In the genomic region with DNA sequence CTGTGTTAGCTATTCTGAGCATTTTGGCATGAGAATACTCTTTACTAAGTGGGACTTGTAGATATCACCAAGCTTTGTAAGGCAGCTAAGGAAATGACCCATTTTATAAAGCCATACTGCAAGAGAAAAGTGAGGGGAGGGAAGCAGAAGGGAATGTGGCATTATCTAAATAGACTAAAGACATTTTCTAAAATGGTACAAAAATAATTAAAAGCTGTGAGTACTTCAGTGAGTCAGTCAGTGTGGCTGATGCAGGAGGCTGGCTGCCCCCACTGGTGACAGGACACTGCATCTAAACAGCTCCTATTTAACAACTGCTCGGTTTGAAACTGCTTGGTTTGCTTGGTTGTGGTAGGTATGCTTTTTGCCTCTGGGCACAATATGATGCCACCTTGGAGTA, we compare ENCODE assay signal across 19 mouse cellular contexts. TPM values are rescaled to one million over a fixed set of nuclear protein-coding genes. Genes with fewer than 3 reads are reported as not detected.
DNase-seq lines count a peak whose midpoint lies in the region; ATAC-seq lines count a peak whose summit lies in the region.
"Had no signal": no experiment of that assay in that cellular context is flagged by ENCODE, and none has a peak within 500 bp of the region (broad histone marks: within the 10 kb centered on the region; RNA-seq: fewer than 3 reads in every experiment).

No protein-coding gene starts in this region.

- DNase-seq in frontal cortex, postnatal 10 days (ENCODE audit: low spot score in 2 of 2): no peak
- DNase-seq in left cerebral cortex, adult 11 months (ENCODE audit: low spot score): peak; percentile 17
- DNase-seq in left cerebral cortex, postnatal 10 days (ENCODE audit: extremely low spot score in 1 of 2, low spot score in 2 of 2): no peak
- peak; percentile 79 for DNase-seq in brain, adult 2 months (ENCODE audit: low read depth, low spot score)
- peak; percentile 41 for DNase-seq in right cerebral cortex, postnatal 25 days
- DNase-seq: adrenal gland, postnatal 10 days; cerebellum, postnatal 10 days; heart, adult 11 months; kidney, adult 8-10 months; kidney, postnatal 14 days; left cerebral cortex, postnatal 4 days; liver; lung, postnatal 36 days; midbrain, embryonic 14.5 days; thymus, adult 2 months; thymus, postnatal 4 days had no signal

- intact Hi-C loops in left cerebral cortex, postnatal 10 days (cut with DNase I): loop anchor here (5.0 kb wide), 1 partner anchor 58 kb away; the partner anchor contains the start of gene Rasl11b

- ATAC-seq in frontal cortex, adult (ENCODE audit: low TSS enrichment): peak; percentile 47
- no peak for ATAC-seq in megakaryocyte-erythroid progenitor cell, adult 5-6 weeks (replicated peaks; ENCODE audit: low FRiP score, low TSS enrichment, poor library complexity, severe bottlenecking)
- ATAC-seq: forebrain, embryonic 16.5 days had no signal

RNA-seq across cellular contexts. Expression of gene Rasl11b, which starts 59.9 kb away (rescaled TPM):
- 10 to 100 TPM; 74.5 to 75.6 TPM for total RNA-seq in left cerebral cortex, postnatal 10 days (2021)
- not detected in 2 replicates for total RNA-seq in megakaryocyte-erythroid progenitor cell, adult 5-6 weeks (2014; fragmentation: Nextera tagmentation)
- 0.14 TPM in 1 of 2 replicates, not detected in the other for total RNA-seq in megakaryocyte-erythroid progenitor cell, adult 5-6 weeks (2017)

Comparison
In these comparisons a context has a peak if more than half of its experiments do, and no peak if none do; other contexts are left out.
1. DNase-seq: peak in left cerebral cortex, adult 11 months (single experiment), brain, adult 2 months (single experiment) and right cerebral cortex, postnatal 25 days (single experiment); none in frontal cortex, postnatal 10 days (0 of 2) and left cerebral cortex, postnatal 10 days (0 of 2).
2. RNA of gene Rasl11b, which starts 59.9 kb away (total RNA-seq): 74.5 to 75.6 TPM in left cerebral cortex, postnatal 10 days; 0.14 TPM in megakaryocyte-erythroid progenitor cell, adult 5-6 weeks; every median in the first group is over 10 times any median in the second.